Mouse (Mus musculus): ENCODE measurements at regions not wholly inside any gene's neighbourhood (a gene's known extent, or its start where the extent isn't known, plus 50 kb on each side); places are given as distances from the start of the nearest gene placed in this dataset.

GRCm38 (mm10) chr4:89478646-89479237, 167.9 kb upstream of the Cdkn2b start:
- Histone ChIP-seq H3K9ac (ENCODE audit: low read depth, low read length) (no peak overlapping the region), H3K27me3 (replicated peaks; ENCODE audit: control insufficient read depth, insufficient read depth, low read length) (no peaks in the 10 kb centered on the region), H3K9me3 (ENCODE audit: control insufficient read depth, low read length) (no peaks in the 10 kb centered on the region), H3K4me3 (ENCODE audit: low read depth, low read length) (no peak overlapping the region), H3K36me3 (ENCODE audit: control insufficient read depth, insufficient read depth, low read length) (no peaks in the 10 kb centered on the region), H3K27ac (replicated peaks; ENCODE audit: low read depth, low read length) (no peak overlapping the region), H3K4me1 (ENCODE audit: control insufficient read depth, insufficient read depth, low read length) (peaks cover 6% of the 10 kb centered on the region; the same call in 1 of the 2 replicates), H3K4me2 (ENCODE audit: low read depth, low read length) (no peak overlapping the region)
- peak; percentile 38 for DNase-seq (ENCODE audit: low spot score)
- ATAC-seq (ENCODE audit: low read depth): peak; percentile 84
- 50% methylated on average over 12 of the region's 12 CpGs for WGBS

GRCm38 (mm10) chr4:89475848-89476247, 165.0 kb upstream of the Cdkn2b start:
- no peak overlapping the region for H3K27ac ChIP-seq (replicated peaks; ENCODE audit: low read depth, low read length)
- no peak overlapping the region for H3K4me2 ChIP-seq (ENCODE audit: low read depth, low read length)
- H3K4me3 ChIP-seq (ENCODE audit: low read depth, low read length): no peak overlapping the region
- H3K9me3 ChIP-seq (ENCODE audit: control insufficient read depth, low read length): no peaks in the 10 kb centered on the region
- DNase-seq (ENCODE audit: low spot score): no peak
- peaks cover 6% of the 10 kb centered on the region; the same call in 1 of the 2 replicates for H3K4me1 ChIP-seq (ENCODE audit: control insufficient read depth, insufficient read depth, low read length)
- 82% methylated on average over 3 of the region's 3 CpGs for WGBS
- H3K36me3 ChIP-seq (ENCODE audit: control insufficient read depth, insufficient read depth, low read length): no peaks in the 10 kb centered on the region
- no peak overlapping the region for H3K9ac ChIP-seq (ENCODE audit: low read depth, low read length)
- no peaks in the 10 kb centered on the region for H3K27me3 ChIP-seq (replicated peaks; ENCODE audit: control insufficient read depth, insufficient read depth, low read length)
- no peak for ATAC-seq (ENCODE audit: low read depth)

GRCm38 (mm10) chr4:89474836-89475541, 164.2 kb upstream of the Cdkn2b start:
- no peak overlapping the region for H3K9ac ChIP-seq (ENCODE audit: low read depth, low read length)
- H3K9me3 ChIP-seq (ENCODE audit: control insufficient read depth, low read length): no peaks in the 10 kb centered on the region
- DNase-seq (ENCODE audit: low spot score) (peak; percentile 46), ATAC-seq (ENCODE audit: low read depth) (no peak)
- H3K27me3 ChIP-seq (replicated peaks; ENCODE audit: control insufficient read depth, insufficient read depth, low read length): no peaks in the 10 kb centered on the region
- no peak overlapping the region for H3K4me2 ChIP-seq (ENCODE audit: low read depth, low read length)
- peaks cover 6% of the 10 kb centered on the region; the same call in 1 of the 2 replicates for H3K4me1 ChIP-seq (ENCODE audit: control insufficient read depth, insufficient read depth, low read length)
- no peaks in the 10 kb centered on the region for H3K36me3 ChIP-seq (ENCODE audit: control insufficient read depth, insufficient read depth, low read length)
- H3K27ac ChIP-seq (replicated peaks; ENCODE audit: low read depth, low read length): no peak overlapping the region
- H3K4me3 ChIP-seq (ENCODE audit: low read depth, low read length): no peak overlapping the region
- 35% methylated on average over 7 of the region's 7 CpGs for WGBS

- Histone ChIP-seq H3K27ac (replicated peaks; ENCODE audit: low read depth, low read length) (no peak overlapping the region), H3K4me1 (ENCODE audit: control insufficient read depth, insufficient read depth, low read length) (peaks cover 11% of the 10 kb centered on the region), H3K4me2 (ENCODE audit: low read depth, low read length) (no peak overlapping the region), H3K4me3 (ENCODE audit: low read depth, low read length) (no peak overlapping the region), H3K9me3 (ENCODE audit: control insufficient read depth, low read length) (no peaks in the 10 kb centered on the region), H3K36me3 (ENCODE audit: control insufficient read depth, insufficient read depth, low read length) (no peaks in the 10 kb centered on the region), H3K9ac (ENCODE audit: low read depth, low read length) (no peak overlapping the region), H3K27me3 (replicated peaks; ENCODE audit: control insufficient read depth, insufficient read depth, low read length) (no peaks in the 10 kb centered on the region)
- ATAC-seq (ENCODE audit: low read depth) (no peak), DNase-seq (ENCODE audit: low spot score) (no peak)
- WGBS: 75% methylated on average over 1 of the region's 1 CpGs
Measured at GRCm38 (mm10) chr4:89471426-89471825, 160.6 kb upstream of the Cdkn2b start.

- H3K27ac ChIP-seq (replicated peaks; ENCODE audit: low read depth, low read length): no peak overlapping the region
- H3K36me3 ChIP-seq (ENCODE audit: control insufficient read depth, insufficient read depth, low read length): no peaks in the 10 kb centered on the region
- H3K4me1 ChIP-seq (ENCODE audit: control insufficient read depth, insufficient read depth, low read length): peaks cover 11% of the 10 kb centered on the region
- no peaks in the 10 kb centered on the region for H3K27me3 ChIP-seq (replicated peaks; ENCODE audit: control insufficient read depth, insufficient read depth, low read length)
- no peak overlapping the region for H3K4me2 ChIP-seq (ENCODE audit: low read depth, low read length)
- H3K9ac ChIP-seq (ENCODE audit: low read depth, low read length): no peak overlapping the region
- H3K4me3 ChIP-seq (ENCODE audit: low read depth, low read length): no peak overlapping the region
- 68% methylated on average over 2 of the region's 2 CpGs for WGBS
- DNase-seq (ENCODE audit: low spot score): no peak
- H3K9me3 ChIP-seq (ENCODE audit: control insufficient read depth, low read length): no peaks in the 10 kb centered on the region
- no peak for ATAC-seq (ENCODE audit: low read depth)
Measured at GRCm38 (mm10) chr4:89470756-89471155, 159.9 kb upstream of the Cdkn2b start.

GRCm38 (mm10) chr4:89469883-89470282, 159.0 kb upstream of the Cdkn2b start:
- H3K9me3 ChIP-seq (ENCODE audit: control insufficient read depth, low read length): no peaks in the 10 kb centered on the region
- DNase-seq (ENCODE audit: low spot score) (peak; percentile 70), ATAC-seq (ENCODE audit: low read depth) (peak; percentile 86)
- H3K27ac ChIP-seq (replicated peaks; ENCODE audit: low read depth, low read length): peak overlapping the region; percentile 39
- H3K4me1 ChIP-seq (ENCODE audit: control insufficient read depth, insufficient read depth, low read length): peaks cover 7% of the 10 kb centered on the region
- H3K4me3 ChIP-seq (ENCODE audit: low read depth, low read length): no peak overlapping the region
- 11% methylated on average over 8 of the region's 8 CpGs for WGBS
- H3K27me3 ChIP-seq (replicated peaks; ENCODE audit: control insufficient read depth, insufficient read depth, low read length): no peaks in the 10 kb centered on the region
- no peaks in the 10 kb centered on the region for H3K36me3 ChIP-seq (ENCODE audit: control insufficient read depth, insufficient read depth, low read length)
- 0 out of 2 replicates have a peak overlapping the region, but pooled peaks have one; percentile 18 for H3K4me2 ChIP-seq (ENCODE audit: low read depth, low read length)
- no peak overlapping the region for H3K9ac ChIP-seq (ENCODE audit: low read depth, low read length)

- H3K36me3 ChIP-seq (ENCODE audit: control insufficient read depth, insufficient read depth, low read length): no peaks in the 10 kb centered on the region
- no peak overlapping the region for H3K9ac ChIP-seq (ENCODE audit: low read depth, low read length)
- H3K27ac ChIP-seq (replicated peaks; ENCODE audit: low read depth, low read length): peak overlapping the region; percentile 39; the same call in 1 of the 2 replicates
- no peak for ATAC-seq (ENCODE audit: low read depth)
- H3K4me3 ChIP-seq (ENCODE audit: low read depth, low read length): no peak overlapping the region
- H3K27me3 ChIP-seq (replicated peaks; ENCODE audit: control insufficient read depth, insufficient read depth, low read length): no peaks in the 10 kb centered on the region
- no peaks in the 10 kb centered on the region for H3K9me3 ChIP-seq (ENCODE audit: control insufficient read depth, low read length)
- WGBS: 19% methylated on average over 3 of the region's 3 CpGs
- peaks cover 5% of the 10 kb centered on the region; the same call in 1 of the 2 replicates for H3K4me1 ChIP-seq (ENCODE audit: control insufficient read depth, insufficient read depth, low read length)
- DNase-seq (ENCODE audit: low spot score): no peak
- H3K4me2 ChIP-seq (ENCODE audit: low read depth, low read length): 0 out of 2 replicates have a peak overlapping the region, but pooled peaks have one; percentile 18
Measured at GRCm38 (mm10) chr4:89469406-89469805, 158.6 kb upstream of the Cdkn2b start.

- ATAC-seq (ENCODE audit: low read depth) (no peak), DNase-seq (ENCODE audit: low spot score) (no peak)
- H3K27me3 ChIP-seq (replicated peaks; ENCODE audit: control insufficient read depth, insufficient read depth, low read length): no peaks in the 10 kb centered on the region
- peaks cover 5% of the 10 kb centered on the region; the same call in 1 of the 2 replicates for H3K4me1 ChIP-seq (ENCODE audit: control insufficient read depth, insufficient read depth, low read length)
- H3K36me3 ChIP-seq (ENCODE audit: control insufficient read depth, insufficient read depth, low read length): no peaks in the 10 kb centered on the region
- H3K4me3 ChIP-seq (ENCODE audit: low read depth, low read length): no peak overlapping the region
- no peak overlapping the region for H3K4me2 ChIP-seq (ENCODE audit: low read depth, low read length)
- no peaks in the 10 kb centered on the region for H3K9me3 ChIP-seq (ENCODE audit: control insufficient read depth, low read length)
- 83% methylated on average over 3 of the region's 3 CpGs for WGBS
- H3K27ac ChIP-seq (replicated peaks; ENCODE audit: low read depth, low read length): no peak overlapping the region
- H3K9ac ChIP-seq (ENCODE audit: low read depth, low read length): no peak overlapping the region
Measured at GRCm38 (mm10) chr4:89466766-89467165, 155.9 kb upstream of the Cdkn2b start.
